Mouse (Mus musculus) midbrain, embryonic 16.5 days (tissue): ENCODE results near the gene Slc1a7. TPM values are rescaled to one million over a fixed set of nuclear protein-coding genes. Genes with fewer than 3 reads are reported as not detected.

ENCODE experiments used
- ATAC-seq: fragments of 200-750 bp; cut with Nextera tagmentation; 2 replicates; pipeline ENCODE4 v1.8.0; 2017; ENCODE audit warnings: moderate TSS enrichment
- H3K27ac ChIP-seq: fragments of 300-500 bp; sonication (generic); 2 replicates; pipeline ENCODE4 v1.5.1; 2014; ENCODE audit warnings: mild to moderate bottlenecking, low read length, mixed read lengths
- H3K27me3 ChIP-seq: fragments of 300-500 bp; sonication (generic); 2 replicates; pipeline ENCODE4 v1.6.1; 2014; ENCODE audit warnings: low read depth, low read length, mixed read lengths; ENCODE audit not compliant: control insufficient read depth, insufficient read depth
- H3K36me3 ChIP-seq: fragments of 300-500 bp; sonication (generic); 2 replicates; pipeline ENCODE4 v1.6.1; 2014; ENCODE audit warnings: mild to moderate bottlenecking, low read length, moderate library complexity, mixed read lengths; ENCODE audit not compliant: control insufficient read depth, insufficient read depth
- H3K4me1 ChIP-seq: fragments of 300-500 bp; sonication (generic); 2 replicates; pipeline ENCODE4 v1.6.1; 2014; ENCODE audit warnings: mild to moderate bottlenecking, low read length, mixed read lengths; ENCODE audit not compliant: control insufficient read depth, insufficient read depth
- H3K4me2 ChIP-seq: fragments of 300-500 bp; sonication (generic); 2 replicates; pipeline ENCODE4 v1.6.1; 2014; ENCODE audit warnings: mild to moderate bottlenecking, low read length, mixed read lengths
- H3K4me3 ChIP-seq: fragments of 300-500 bp; sonication (generic); 2 replicates; pipeline ENCODE4 v1.5.1; 2014; ENCODE audit warnings: low read depth, mild to moderate bottlenecking, low read length, moderate library complexity, mixed read lengths
- H3K9ac ChIP-seq: fragments of 300-500 bp; sonication (generic); 2 replicates; pipeline ENCODE4 v1.6.1; 2014; ENCODE audit warnings: low read depth, low read length, mixed read lengths
- H3K9me3 ChIP-seq: fragments of 300-500 bp; sonication (generic); replicated peaks from 2 replicates; pipeline ENCODE4 v1.6.1; 2014; ENCODE audit warnings: mild to moderate bottlenecking, low read length, mixed read lengths; ENCODE audit not compliant: control insufficient read depth, poor library complexity, severe bottlenecking
- WGBS: fragments of 180-500 bp; shearing (Covaris S2); extraction: QIAGEN DNeasy Blood & Tissue Kit; methylation state at CpG from one replicate; pipeline ENCODE4 v1.1.7; 2014; 5-methylcytosine and 5-hydroxymethylcytosine counted together
- polyA plus RNA-seq: library from polyadenylated mRNA; unstranded; fragments of >200 nt; fragmentation: Nextera tagmentation; extraction: Ambion mirVana; gene quantifications from 2 replicates; pipeline ENCODE4 v1.2.1, GENCODE M21; 2015

Slc1a7 gene
- polyA plus RNA-seq, 1 experiment from 2014 or later = not detected

- 86% methylated on average over 8 of the region's 8 CpGs for WGBS
- H3K36me3 ChIP-seq = no peaks in the 10 kb centered on the region
- H3K9me3 ChIP-seq = no peaks in the 10 kb centered on the region
- no peak overlapping the region for H3K9ac ChIP-seq
- H3K4me2 ChIP-seq = no peak overlapping the region
- no peak for ATAC-seq
- no peaks in the 10 kb centered on the region for H3K4me1 ChIP-seq
- H3K27ac ChIP-seq = no peak overlapping the region
- H3K4me3 ChIP-seq = no peak overlapping the region
- no peaks in the 10 kb centered on the region for H3K27me3 ChIP-seq
These were observed 34.9 kb upstream of the Slc1a7 start for GRCm38 (mm10) chr4:107933239-107933638.

GRCm38 (mm10) chr4:107935254-107935653 is 32.9 kb upstream of the Slc1a7 start:
- H3K4me2 ChIP-seq = no peak overlapping the region
- H3K9me3 ChIP-seq = no peaks in the 10 kb centered on the region
- H3K27ac ChIP-seq = no peak overlapping the region
- H3K4me3 ChIP-seq = no peak overlapping the region
- no peaks in the 10 kb centered on the region for H3K27me3 ChIP-seq
- 70% methylated on average over 3 of the region's 3 CpGs for WGBS
- ATAC-seq = no peak
- H3K36me3 ChIP-seq = no peaks in the 10 kb centered on the region
- no peaks in the 10 kb centered on the region for H3K4me1 ChIP-seq
- H3K9ac ChIP-seq = no peak overlapping the region

- no peak overlapping the region for H3K9ac ChIP-seq
- no peaks in the 10 kb centered on the region for H3K27me3 ChIP-seq
- no peak overlapping the region for H3K4me2 ChIP-seq
- no peaks in the 10 kb centered on the region for H3K4me1 ChIP-seq
- no peak for ATAC-seq
- H3K36me3 ChIP-seq = no peaks in the 10 kb centered on the region
- no peak overlapping the region for H3K4me3 ChIP-seq
- H3K9me3 ChIP-seq = no peaks in the 10 kb centered on the region
- H3K27ac ChIP-seq = no peak overlapping the region
- WGBS = 22% methylated on average over 6 of the region's 6 CpGs
These were observed 30.8 kb upstream of the Slc1a7 start for GRCm38 (mm10) chr4:107937338-107937737.

- no peak overlapping the region for H3K4me3 ChIP-seq
- H3K4me2 ChIP-seq = no peak overlapping the region
- no peaks in the 10 kb centered on the region for H3K9me3 ChIP-seq
- H3K4me1 ChIP-seq = no peaks in the 10 kb centered on the region
- no peak overlapping the region for H3K27ac ChIP-seq
- no peaks in the 10 kb centered on the region for H3K27me3 ChIP-seq
- no peaks in the 10 kb centered on the region for H3K36me3 ChIP-seq
- 83% methylated on average over 2 of the region's 2 CpGs for WGBS
- no peak for ATAC-seq
- no peak overlapping the region for H3K9ac ChIP-seq
These were observed 30.0 kb upstream of the Slc1a7 start for GRCm38 (mm10) chr4:107938124-107938523.

- H3K9ac ChIP-seq = no peak overlapping the region
- H3K4me3 ChIP-seq = no peak overlapping the region
- WGBS = 91% methylated on average over 7 of the region's 7 CpGs
- no peaks in the 10 kb centered on the region for H3K9me3 ChIP-seq
- H3K4me2 ChIP-seq = no peak overlapping the region
- no peak overlapping the region for H3K27ac ChIP-seq
- no peaks in the 10 kb centered on the region for H3K36me3 ChIP-seq
- no peaks in the 10 kb centered on the region for H3K27me3 ChIP-seq
- no peaks in the 10 kb centered on the region for H3K4me1 ChIP-seq
- no peak for ATAC-seq
These were observed 25.4 kb upstream of the Slc1a7 start for GRCm38 (mm10) chr4:107942741-107943140.

GRCm38 (mm10) chr4:107944141-107944540 is 24.0 kb upstream of the Slc1a7 start:
- no peak overlapping the region for H3K4me2 ChIP-seq
- no peak for ATAC-seq
- no peak overlapping the region for H3K4me3 ChIP-seq
- WGBS = 96% methylated on average over 2 of the region's 2 CpGs
- H3K36me3 ChIP-seq = no peaks in the 10 kb centered on the region
- no peaks in the 10 kb centered on the region for H3K9me3 ChIP-seq
- no peak overlapping the region for H3K27ac ChIP-seq
- H3K9ac ChIP-seq = no peak overlapping the region
- no peaks in the 10 kb centered on the region for H3K4me1 ChIP-seq
- no peaks in the 10 kb centered on the region for H3K27me3 ChIP-seq

- ATAC-seq = no peak
- 86% methylated on average over 4 of the region's 4 CpGs for WGBS
- Histone ChIP-seq H3K27me3 (no peaks in the 10 kb centered on the region), H3K4me2 (no peak overlapping the region), H3K27ac (no peak overlapping the region), H3K4me1 (no peaks in the 10 kb centered on the region), H3K4me3 (no peak overlapping the region), H3K9ac (no peak overlapping the region), H3K36me3 (no peaks in the 10 kb centered on the region), H3K9me3 (no peaks in the 10 kb centered on the region)
These were observed 18.2 kb upstream of the Slc1a7 start for GRCm38 (mm10) chr4:107949918-107950317.

GRCm38 (mm10) chr4:107952845-107953244 is 15.3 kb upstream of the Slc1a7 start:
- Histone ChIP-seq H3K9me3 (no peaks in the 10 kb centered on the region), H3K36me3 (no peaks in the 10 kb centered on the region), H3K9ac (no peak overlapping the region), H3K4me1 (no peaks in the 10 kb centered on the region), H3K27me3 (no peaks in the 10 kb centered on the region), H3K4me3 (no peak overlapping the region), H3K4me2 (no peak overlapping the region), H3K27ac (no peak overlapping the region)
- no peak for ATAC-seq

- no peak overlapping the region for H3K27ac ChIP-seq
- no peaks in the 10 kb centered on the region for H3K27me3 ChIP-seq
- H3K9me3 ChIP-seq = no peaks in the 10 kb centered on the region
- H3K9ac ChIP-seq = no peak overlapping the region
- H3K4me1 ChIP-seq = no peaks in the 10 kb centered on the region
- no peak for ATAC-seq
- no peak overlapping the region for H3K4me2 ChIP-seq
- H3K36me3 ChIP-seq = no peaks in the 10 kb centered on the region
- 50% methylated on average over 5 of the region's 5 CpGs for WGBS
- H3K4me3 ChIP-seq = no peak overlapping the region
These were observed 12.4 kb upstream of the Slc1a7 start for GRCm38 (mm10) chr4:107955691-107956090.

- Histone ChIP-seq H3K36me3 (no peaks in the 10 kb centered on the region), H3K4me2 (no peak overlapping the region), H3K27ac (no peak overlapping the region), H3K4me3 (no peak overlapping the region), H3K9me3 (no peaks in the 10 kb centered on the region), H3K4me1 (no peaks in the 10 kb centered on the region), H3K27me3 (no peaks in the 10 kb centered on the region), H3K9ac (no peak overlapping the region)
- ATAC-seq = no peak
- WGBS = 60% methylated on average over 7 of the region's 7 CpGs
These were observed 9.6 kb upstream of the Slc1a7 start for GRCm38 (mm10) chr4:107958487-107958886.
